Mouse (Mus musculus): ENCODE measurements around the gene Cdc42bpb.

Gene Cdc42bpb

DNA sequence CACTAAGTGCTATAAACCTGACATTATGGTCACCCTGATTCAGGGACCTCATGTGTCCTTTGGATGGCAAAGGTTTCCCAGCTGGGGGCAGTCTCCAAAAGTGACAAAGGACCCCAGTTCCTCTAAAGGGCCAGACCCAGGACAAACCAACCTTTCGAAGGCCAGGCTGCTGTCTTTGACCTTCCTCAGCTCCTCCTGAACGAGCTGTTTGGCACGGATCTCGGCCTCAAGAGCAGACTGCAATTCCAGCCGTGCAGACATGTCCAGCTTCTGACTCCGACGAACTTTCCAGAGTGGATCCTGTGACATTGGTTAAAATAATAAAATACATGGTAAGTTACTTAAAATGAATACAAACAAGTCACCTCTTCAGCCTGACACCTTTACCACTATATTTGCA lies 63.2 kb downstream of the Cdc42bpb start:
- in situ Hi-C loops (cut with MboI; ENCODE audit: low pct_unique_long_range_greater_than_20kb in 1 of 2, low sequenced_read_pairs in 2 of 2, unreplicated experiment in 1 of 2), result no loop called here

DNA sequence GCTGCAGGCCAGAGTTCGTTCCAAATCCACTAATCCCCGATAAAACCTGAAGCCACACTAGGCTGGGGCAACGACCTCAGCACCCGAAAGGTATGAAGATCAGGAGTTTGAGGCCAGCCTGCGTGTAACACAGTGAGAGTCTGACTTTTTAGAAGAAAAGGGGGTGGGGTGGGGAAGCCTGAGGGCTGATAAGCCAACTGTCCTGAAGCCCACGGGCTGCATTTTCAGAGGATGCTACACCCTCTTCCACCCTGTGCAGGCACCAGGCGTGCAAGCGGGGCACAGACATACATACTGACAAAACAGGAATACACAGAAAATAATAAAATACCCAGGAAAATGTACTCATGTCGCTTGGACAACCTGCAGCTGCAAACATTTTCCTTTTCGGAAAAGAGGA lies 65.7 kb downstream of the Cdc42bpb start:
- in situ Hi-C loops (cut with MboI; ENCODE audit: low pct_unique_long_range_greater_than_20kb in 1 of 2, low sequenced_read_pairs in 2 of 2, unreplicated experiment in 1 of 2), result no loop called here

DNA sequence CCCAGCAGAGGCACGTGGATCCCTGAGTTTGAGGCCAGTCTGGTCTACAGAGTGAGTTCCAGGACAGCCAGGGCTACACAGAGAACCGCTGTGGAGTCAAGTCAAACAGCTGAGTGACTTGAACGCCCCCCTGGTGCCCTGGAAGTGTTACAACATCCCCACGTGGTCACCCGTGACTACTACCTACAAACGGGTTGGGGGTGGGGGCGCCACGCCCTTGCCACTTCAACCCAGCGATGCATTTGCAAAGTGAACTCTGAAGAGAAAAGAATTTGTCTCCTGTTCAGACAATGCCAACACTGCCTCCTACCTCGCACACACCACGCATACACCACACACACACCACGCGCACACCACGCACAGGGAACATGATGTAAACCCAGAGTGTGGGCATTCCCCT lies 67.6 kb downstream of the Cdc42bpb start:
- in situ Hi-C loops (cut with MboI; ENCODE audit: low pct_unique_long_range_greater_than_20kb in 1 of 2, low sequenced_read_pairs in 2 of 2, unreplicated experiment in 1 of 2), result no loop called here

DNA sequence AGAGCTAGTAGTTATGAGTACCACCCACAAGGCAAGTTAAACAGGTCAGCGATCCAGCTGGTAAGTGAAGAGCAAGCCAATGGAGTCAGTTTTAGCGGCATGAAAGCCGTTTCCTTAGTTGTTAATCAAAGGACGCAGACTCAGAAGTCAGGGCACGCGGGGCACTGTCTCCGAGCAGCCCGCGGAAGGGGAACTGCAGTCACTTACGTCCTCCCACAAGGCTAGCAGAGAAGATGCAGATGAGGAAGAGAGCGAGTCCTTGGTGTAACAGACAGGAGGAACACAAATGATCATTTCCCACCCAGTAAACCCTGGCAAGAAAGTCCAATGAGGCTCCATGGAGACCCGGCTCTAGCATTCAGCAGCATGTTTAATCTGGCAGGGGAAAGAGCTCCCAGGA lies 68.3 kb downstream of the Cdc42bpb start:
- in situ Hi-C loops (cut with MboI; ENCODE audit: low pct_unique_long_range_greater_than_20kb in 1 of 2, low sequenced_read_pairs in 2 of 2, unreplicated experiment in 1 of 2), result no loop called here

DNA sequence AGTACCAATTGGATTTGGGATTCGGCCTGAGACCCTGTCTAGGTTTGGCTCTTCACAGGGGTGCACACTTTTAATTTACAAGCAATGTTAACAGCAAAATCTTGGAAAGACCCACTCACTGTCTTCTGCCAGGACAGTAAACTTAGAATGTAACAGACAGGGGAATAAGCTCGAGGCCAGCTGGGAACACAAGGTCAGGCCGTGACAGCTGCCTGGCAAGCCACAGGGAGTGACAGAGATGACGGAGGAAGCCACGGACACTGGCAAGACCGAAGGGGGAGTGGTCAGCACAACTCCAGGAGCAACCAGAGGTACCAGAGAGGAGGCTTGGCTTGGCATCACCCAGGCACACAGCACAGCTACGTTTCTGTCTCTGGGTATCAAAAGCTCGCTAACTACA lies 70.7 kb downstream of the Cdc42bpb start:
- in situ Hi-C loops (cut with MboI; ENCODE audit: low pct_unique_long_range_greater_than_20kb in 1 of 2, low sequenced_read_pairs in 2 of 2, unreplicated experiment in 1 of 2), result no loop called here

DNA sequence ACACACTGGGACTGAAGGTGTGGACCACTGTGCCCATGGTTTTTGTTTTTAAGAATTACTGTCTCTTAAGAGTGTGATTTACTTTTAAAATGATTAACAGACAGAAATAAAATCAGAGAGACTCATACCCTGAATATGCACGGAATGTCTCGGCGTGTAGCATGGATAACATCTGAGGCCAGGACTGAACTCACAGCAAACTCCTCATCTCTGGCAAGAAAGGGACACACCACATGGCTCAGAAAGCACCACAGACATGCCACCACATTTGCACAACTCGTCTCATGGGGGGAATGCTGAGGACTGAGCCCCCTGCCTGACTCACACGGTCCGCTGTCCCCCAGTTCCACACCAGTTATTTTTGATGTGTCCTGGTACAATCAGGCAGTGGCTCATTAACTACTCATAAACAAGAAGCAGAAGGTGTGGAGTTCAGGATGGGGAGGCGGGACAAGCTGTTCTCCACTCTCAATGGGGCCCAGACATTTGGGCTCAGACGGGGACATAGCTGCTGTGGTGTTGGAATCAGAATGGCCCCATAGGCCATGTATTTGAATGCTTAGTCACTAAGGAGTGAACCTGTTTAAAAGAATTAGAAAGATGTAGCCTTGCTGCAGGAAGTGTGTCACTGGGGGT lies 73.7 kb downstream of the Cdc42bpb start:
- in situ Hi-C loops (cut with MboI; ENCODE audit: low pct_unique_long_range_greater_than_20kb in 1 of 2, low sequenced_read_pairs in 2 of 2, unreplicated experiment in 1 of 2), result no loop called here

DNA sequence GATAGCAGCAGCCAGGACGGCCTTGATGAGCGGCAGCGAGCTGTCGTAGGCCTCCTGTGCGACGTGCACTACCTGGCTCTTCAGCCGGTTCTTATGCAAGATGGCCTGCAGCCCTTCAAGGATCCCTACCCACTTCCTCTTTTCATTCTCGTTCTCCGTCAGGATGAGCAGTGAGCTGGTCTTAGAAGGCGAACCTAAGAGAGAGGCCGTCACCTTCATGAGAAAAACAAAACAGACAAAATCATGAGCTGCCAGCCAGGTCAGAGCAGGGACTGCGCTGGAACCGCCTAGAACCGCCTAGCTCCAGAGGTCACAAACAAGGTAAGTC lies 75.5 kb downstream of the Cdc42bpb start:
- in situ Hi-C loops (cut with MboI; ENCODE audit: low pct_unique_long_range_greater_than_20kb in 1 of 2, low sequenced_read_pairs in 2 of 2, unreplicated experiment in 1 of 2), result no loop called here

DNA sequence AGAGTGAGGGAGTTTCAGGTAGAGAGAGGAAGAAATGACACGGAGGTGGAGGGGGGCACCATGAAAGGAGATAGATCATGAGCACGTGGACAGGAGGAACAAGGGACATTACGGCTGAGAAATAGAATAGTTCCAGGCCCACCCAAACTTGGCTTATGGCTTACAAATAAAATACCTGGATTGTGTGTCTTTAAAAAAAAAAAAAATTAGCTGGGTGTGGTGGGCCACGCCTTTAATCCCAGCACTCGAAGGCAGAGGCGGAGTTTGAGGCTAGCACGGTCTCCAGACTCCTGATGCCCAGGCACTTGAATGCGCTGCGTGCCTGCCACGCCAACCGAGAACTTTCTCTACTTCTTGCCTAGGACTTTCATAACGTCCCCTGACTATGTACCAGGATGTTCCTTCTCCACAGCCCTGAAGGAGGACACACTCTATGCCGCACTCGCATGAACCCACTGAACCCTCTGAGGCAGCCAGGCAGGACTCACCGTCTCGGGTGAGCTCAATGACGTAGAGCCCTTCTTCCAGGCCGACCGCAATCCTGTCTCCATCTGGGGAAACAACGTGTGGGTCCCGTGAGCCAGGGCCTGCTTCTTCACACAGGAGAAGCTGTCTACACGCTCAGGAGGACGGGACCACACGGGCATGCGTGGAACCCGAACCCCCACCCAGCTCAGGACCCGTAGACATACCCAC lies 76.0 kb downstream of the Cdc42bpb start:
- in situ Hi-C loops (cut with MboI; ENCODE audit: low pct_unique_long_range_greater_than_20kb in 1 of 2, low sequenced_read_pairs in 2 of 2, unreplicated experiment in 1 of 2), result no loop called here

DNA sequence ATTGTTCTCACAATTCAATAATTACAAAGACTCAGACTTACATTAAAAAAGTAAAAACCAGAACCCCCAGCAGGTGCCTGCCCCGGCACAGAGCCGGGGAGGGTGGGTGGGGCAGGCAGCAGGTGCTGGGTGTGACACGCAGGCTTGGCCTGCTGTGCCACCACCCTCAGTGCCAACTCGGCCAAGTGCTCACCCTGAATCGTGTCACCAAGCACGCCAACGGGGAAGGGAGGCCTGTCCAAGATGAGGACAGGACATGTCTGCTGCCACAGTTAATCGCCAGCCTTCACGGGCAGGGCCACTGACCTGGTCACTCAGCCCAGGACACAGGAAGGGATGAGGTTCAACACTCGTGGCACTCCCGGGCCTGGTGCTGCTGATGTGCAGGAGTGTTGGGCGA lies 84.5 kb downstream of the Cdc42bpb start:
- in situ Hi-C loops (cut with MboI; ENCODE audit: low pct_unique_long_range_greater_than_20kb in 1 of 2, low sequenced_read_pairs in 2 of 2, unreplicated experiment in 1 of 2), result no loop called here

DNA sequence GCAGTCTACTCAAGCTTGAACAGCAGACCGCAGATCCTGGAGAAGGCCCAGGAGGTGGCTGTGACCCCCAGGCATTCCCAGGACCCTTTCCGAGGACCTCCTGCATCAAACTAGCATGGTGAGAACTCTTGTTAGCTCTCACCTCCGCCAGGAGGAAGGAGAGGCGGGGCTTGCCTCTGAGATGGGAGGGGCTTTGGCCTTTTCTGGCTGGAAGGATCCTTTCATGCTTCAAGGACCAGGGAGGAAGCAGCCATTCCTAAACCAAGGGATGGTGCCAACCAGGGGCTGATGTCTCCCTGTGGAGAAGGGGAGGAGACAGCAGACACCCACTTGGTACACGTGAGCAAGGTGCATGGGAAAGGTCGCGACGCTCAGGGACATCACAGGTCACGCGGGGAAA lies 93.0 kb downstream of the Cdc42bpb start:
- in situ Hi-C loops (cut with MboI; ENCODE audit: low pct_unique_long_range_greater_than_20kb in 1 of 2, low sequenced_read_pairs in 2 of 2, unreplicated experiment in 1 of 2), result no loop called here

DNA sequence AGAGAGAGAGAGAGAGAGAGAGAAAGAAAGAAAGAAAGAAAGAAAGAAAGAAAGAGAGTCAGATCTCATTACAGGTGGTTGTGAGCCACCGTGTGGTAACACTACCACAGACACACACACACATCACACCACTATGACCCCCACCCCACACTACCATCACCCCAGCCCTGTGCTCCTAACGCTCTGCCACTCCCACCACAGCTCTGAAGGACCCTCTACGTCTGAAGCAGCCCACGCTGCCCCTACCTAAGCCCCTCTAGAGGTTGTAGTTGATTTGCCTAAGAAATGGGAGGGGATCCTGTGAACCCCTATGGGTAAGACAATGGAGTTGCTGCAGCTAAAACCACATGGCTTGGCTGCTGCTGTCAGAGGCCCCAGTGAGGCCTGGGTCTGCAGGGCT lies 93.9 kb downstream of the Cdc42bpb start:
- in situ Hi-C loops (cut with MboI; ENCODE audit: low pct_unique_long_range_greater_than_20kb in 1 of 2, low sequenced_read_pairs in 2 of 2, unreplicated experiment in 1 of 2), result no loop called here

DNA sequence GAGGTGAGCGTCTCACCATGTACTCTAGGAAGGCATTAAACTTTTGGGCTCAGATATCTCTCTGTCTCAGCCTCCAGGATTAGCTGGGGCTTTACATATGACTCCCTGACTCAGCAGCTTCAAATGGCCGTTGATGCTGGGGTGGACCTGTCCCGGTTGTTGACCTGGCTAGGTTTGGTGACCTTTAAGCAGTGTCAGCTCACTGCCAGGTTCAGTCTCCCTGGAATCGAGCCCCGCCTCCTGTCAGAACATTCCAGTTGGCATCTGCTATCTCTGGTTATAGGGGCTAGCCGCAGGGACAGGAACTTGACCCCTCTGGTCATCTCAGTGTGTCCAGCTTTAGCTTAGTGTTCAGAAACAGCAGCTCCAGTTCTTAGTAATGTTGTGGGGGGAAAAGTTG lies 101.1 kb downstream of the Cdc42bpb start:
- in situ Hi-C loops (cut with MboI; ENCODE audit: low pct_unique_long_range_greater_than_20kb in 1 of 2, low sequenced_read_pairs in 2 of 2, unreplicated experiment in 1 of 2), result no loop called here

DNA sequence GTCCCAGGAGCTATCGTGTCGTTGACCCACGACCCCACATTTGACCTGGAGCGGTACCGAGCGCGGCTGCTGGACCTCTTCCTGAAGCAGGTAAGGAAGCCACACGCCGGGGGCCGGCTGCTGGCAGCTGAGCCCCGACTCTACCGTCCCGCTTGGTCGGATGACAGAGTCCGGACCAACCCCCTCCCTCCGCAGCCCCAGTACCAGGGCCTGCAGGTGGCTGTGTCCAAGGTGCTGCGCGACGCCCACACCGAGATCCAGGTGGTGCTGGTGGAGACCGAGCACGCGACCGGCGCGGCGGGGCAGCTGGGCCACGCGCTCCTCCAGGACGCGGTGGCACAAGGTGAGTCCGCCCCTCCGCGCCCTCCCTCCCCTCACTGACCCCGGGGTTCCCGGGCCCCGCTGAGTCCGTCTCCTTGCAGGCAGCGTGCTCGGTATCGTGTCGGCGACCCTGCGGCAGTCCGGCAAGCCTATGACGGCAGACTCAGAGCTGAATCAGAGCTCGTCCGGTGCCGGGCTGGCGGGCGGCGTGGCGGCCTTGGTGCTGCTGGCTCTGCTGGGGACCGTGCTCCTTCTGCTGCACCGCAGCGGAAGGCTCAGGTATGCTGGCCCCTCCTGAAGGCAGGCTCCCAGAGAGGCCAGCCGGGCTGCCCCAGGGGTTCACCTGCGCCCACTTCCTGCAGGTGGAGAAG lies 102.2 kb downstream of the Cdc42bpb start:
- in situ Hi-C loops (cut with MboI; ENCODE audit: low pct_unique_long_range_greater_than_20kb in 1 of 2, low sequenced_read_pairs in 2 of 2, unreplicated experiment in 1 of 2), result no loop called here

DNA sequence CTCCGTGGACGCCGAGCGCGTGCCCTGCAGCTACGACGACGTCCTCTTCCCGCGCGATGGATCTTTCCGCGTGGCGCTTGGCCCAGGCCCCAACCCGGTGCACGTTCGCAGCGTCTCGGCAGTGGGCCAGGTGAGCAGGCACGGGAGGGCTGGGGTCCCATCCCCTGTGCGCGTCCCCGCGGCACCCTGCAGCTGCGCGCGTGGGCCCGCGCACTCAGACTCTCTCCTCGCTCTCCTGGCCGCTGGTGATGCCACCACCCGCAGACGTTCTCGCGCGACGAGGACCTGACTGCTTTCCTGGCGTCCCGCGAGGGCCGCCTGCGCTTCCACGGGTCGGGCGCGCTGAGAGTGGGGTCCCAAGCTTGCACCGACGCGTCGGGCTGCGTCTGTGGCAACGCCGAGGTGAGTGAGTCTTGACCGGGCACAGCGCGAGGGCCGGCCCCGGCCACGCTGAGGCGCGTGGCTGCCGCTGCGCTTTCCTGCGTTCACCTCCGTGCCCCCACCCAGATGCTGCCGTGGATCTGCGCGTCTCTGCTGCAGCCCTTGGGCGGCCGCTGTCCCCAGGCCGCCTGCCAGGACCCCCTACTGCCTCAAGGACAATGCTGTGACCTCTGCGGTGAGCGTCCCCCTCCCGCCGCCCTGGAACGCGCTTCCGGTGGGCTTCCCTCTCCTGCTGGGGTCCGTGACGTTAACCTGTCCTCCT lies 102.9 kb downstream of the Cdc42bpb start:
- in situ Hi-C loops (cut with MboI; ENCODE audit: low pct_unique_long_range_greater_than_20kb in 1 of 2, low sequenced_read_pairs in 2 of 2, unreplicated experiment in 1 of 2), result no loop called here

DNA sequence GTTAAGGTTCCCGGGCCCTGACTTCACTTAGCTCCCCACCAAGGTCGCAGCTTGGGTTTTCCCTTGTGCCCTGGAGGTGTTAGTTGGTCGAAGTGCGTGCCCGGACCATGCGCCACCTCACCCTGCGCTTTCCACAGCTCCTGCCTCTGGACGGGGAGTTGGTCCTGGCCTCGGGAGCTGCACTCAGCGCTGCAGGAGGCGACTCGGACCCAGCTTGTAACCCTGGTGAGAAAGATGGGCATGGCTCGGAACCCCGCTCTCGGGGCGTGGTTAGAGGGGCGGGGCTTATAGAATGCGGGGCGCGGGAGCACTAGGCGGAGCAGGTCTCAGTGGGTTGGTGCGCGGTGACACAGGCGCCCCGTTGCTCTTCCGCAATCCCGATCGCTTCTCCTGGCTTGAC lies 103.5 kb downstream of the Cdc42bpb start:
- in situ Hi-C loops (cut with MboI; ENCODE audit: low pct_unique_long_range_greater_than_20kb in 1 of 2, low sequenced_read_pairs in 2 of 2, unreplicated experiment in 1 of 2), result no loop called here

DNA sequence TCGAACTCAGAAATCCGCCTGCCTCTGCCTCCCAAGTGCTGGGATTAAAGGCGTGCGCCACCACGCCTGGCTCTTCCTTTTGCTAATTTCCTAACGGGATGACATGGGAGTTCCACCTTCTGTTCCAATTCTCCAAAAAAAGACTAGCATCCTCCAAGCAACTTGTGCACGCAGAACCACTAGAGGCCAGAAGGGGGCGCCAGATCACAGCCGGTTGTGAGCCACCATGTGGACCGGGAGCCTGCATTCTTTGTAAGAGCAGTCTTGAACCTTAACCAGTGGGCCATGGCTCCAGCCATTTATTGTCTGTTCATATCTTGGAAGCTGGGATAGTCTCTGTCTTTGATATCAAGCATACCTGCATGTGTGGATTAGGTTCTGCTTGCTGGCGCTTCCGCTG lies 105.1 kb downstream of the Cdc42bpb start:
- in situ Hi-C loops (cut with MboI; ENCODE audit: low pct_unique_long_range_greater_than_20kb in 1 of 2, low sequenced_read_pairs in 2 of 2, unreplicated experiment in 1 of 2), result no loop called here

DNA sequence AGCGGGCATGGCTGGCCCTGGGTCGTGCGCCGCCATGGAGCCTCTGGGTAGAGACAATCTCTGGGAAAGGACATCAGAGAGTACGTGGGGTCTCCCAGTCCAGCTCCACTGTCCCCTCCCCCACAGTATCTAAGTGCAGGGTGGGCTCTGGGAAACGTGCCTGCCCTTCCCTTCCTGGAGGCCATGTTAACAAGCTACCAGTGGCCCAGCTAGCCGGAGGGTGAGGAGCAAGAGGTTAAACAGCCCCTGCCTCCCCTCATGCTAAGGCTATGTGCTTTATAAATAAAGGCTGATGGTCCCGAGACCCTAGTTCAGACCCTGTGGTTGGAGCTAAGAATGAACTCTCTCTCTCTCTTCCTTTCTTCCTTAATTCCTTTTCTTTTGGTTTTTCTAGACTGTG lies 105.6 kb downstream of the Cdc42bpb start:
- in situ Hi-C loops (cut with MboI; ENCODE audit: low pct_unique_long_range_greater_than_20kb in 1 of 2, low sequenced_read_pairs in 2 of 2, unreplicated experiment in 1 of 2), result no loop called here

DNA sequence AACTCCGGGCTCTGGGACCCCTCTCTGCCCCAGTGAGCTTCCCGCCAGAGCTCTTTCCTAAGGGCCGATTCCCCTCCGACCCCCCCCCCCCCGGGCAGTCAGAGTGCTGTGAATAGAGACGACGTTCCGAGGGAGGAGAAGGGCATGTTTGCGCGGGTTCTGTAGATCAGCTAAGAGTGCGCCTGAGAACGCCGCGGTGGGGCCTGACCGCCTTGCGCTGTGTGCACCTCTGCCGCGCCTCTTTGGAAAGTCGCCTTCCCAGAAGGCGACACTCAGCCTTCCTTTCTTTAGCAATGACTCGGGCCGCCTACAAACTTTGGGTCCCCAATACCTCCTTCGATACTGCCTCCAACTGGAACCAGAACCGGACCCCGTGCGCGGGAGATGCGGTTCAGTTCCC lies 106.1 kb downstream of the Cdc42bpb start:
- in situ Hi-C loops (cut with MboI; ENCODE audit: low pct_unique_long_range_greater_than_20kb in 1 of 2, low sequenced_read_pairs in 2 of 2, unreplicated experiment in 1 of 2), result no loop called here

DNA sequence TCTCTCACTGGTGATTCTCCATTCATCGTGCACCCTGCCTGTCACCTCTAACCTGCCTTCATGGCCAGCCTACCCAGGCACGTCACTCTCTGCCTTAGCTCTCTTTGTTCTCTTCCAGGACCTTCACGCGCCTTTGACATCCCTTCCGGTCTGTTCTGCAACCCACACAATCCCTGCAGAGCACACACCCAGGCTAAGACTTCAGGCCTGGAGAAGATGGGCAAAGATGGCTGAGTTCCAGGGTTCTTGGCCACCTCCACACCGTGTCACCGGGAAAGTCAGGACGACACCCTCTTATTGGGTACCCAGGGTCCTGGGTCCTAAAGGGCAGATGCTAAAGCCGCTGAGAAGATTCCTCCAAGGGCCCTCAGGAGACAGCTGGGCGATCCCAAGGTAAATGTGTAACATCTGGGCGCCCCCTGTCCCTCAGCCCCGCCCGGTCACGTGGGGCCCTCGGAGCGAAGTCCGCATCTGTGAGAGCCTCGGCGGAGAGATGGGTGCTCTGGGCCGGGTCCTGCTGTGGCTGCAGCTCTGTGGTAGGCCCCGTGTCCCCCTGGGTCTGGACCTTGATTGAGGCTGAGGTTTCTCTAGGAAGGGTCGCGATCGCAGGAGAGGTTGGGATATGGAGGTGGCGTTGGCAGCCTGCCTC lies 106.8 kb downstream of the Cdc42bpb start, which contains the start of gene Amn:
Amn (plus strand) TSS at position 467 of the 649 bp plus-strand sequence.
- in situ Hi-C loops (cut with MboI; ENCODE audit: low pct_unique_long_range_greater_than_20kb in 1 of 2, low sequenced_read_pairs in 2 of 2, unreplicated experiment in 1 of 2), result no loop called here

Measured in mouse embryonic stem cell (cell line).